Mouse (Mus musculus) hindlimb bud, embryonic 11.5 days (tissue): Measurements from ENCODE around the gene Adcy5.

ENCODE experiments used
- DNase-seq: peaks from one replicate; pipeline ENCODE4 v3.0.0-alpha.2; 2012; ENCODE audit warnings: low read depth, low spot score; ENCODE audit errors: extremely low spot score

The Adcy5 gene

DNA sequence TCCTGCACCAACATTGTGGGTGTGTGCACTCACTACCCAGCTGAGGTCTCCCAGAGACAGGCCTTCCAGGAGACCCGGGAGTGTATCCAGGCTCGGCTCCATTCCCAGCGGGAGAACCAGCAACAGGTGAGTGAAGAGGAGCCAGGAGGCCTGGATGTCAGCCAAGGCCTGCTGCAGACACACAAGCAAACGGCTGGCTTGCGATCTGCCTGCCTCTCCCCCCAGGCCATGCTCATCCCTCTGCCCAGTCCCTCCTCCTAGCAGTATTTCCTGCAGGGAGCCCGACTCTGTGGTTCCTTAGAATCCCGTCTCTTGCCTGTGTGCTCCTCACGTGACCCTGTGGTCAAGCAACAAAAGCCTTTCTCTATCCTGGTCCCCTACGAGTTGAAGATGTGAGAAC, 94.1 kb downstream of the Adcy5 start:
- DNase-seq = no peak

DNA sequence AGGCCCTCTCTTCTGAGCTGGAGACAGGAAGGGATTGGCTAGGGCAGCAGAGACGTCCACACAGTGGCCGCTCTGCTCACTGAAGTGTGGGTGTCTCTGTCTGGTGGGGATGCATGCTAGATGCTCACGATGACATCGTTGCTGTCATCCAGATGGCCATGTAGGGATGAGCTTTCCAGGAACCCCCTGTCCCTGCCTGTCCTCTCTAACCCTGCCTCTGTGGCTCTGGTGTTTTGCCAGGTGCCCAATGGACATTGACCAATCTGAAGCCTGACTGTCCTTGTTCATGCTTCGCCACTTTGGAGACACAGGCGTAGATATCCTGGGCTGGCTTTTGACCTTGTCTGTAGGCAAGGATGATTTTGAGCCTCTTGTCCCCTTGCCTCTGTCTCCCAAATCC, 95.1 kb downstream of the Adcy5 start:
- no peak for DNase-seq

DNA sequence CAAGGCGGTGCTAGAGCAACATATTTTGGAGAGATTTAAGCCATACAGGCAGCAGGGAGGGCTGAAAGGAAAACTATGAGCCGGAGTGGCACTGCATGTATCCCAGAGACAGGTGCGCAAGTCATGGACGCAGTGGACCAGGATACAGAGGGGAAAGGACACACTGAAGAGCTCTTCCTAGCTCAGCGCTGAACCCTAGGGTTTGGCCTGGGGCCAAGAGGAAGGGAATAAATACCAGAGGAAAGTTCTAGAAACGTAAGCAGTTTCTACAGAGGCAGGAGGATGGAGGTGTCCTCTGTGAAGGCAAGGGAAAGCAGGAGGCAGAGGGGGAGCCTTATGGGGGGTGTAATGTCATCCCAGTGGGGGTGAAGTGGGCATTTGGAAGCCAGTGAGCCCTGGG, 97.0 kb downstream of the Adcy5 start:
- no peak for DNase-seq

DNA sequence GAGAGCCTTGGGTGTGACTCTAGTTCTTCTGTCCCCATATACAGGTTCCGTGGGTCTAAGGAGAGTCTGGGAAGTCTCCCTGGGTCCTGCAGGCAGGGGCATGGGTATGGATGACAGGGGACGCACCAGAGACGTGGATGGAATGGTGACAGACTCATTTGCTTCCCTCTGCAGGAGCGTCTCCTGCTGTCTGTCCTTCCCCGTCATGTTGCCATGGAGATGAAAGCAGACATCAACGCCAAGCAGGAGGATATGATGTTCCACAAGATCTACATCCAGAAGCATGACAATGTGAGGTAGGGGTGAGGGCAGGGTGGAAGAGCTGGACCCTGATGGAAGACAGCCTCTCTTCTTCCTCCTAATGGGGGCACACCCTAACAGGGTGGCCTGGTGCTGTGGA, 98.3 kb downstream of the Adcy5 start:
- DNase-seq = no peak

DNA sequence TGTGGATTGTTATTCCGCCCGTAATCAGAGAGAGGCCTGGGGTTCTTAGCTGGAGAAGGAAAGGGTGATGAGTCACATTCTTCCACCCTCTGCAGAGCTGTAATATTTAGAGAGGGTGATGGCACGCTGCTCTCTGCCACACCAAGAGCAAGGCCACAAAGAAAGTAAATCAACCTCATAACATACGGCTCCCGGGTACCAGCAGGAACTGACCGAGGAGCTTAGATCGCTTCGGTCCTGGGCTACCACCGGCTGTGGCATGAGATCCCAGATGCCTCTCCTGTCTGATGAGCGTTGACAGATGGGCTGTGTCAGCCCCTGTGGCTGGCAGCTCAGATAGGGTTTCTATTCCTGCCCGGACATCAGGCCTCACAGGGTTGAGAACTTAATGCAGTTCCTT, 101.3 kb downstream of the Adcy5 start:
- DNase-seq = no peak

DNA sequence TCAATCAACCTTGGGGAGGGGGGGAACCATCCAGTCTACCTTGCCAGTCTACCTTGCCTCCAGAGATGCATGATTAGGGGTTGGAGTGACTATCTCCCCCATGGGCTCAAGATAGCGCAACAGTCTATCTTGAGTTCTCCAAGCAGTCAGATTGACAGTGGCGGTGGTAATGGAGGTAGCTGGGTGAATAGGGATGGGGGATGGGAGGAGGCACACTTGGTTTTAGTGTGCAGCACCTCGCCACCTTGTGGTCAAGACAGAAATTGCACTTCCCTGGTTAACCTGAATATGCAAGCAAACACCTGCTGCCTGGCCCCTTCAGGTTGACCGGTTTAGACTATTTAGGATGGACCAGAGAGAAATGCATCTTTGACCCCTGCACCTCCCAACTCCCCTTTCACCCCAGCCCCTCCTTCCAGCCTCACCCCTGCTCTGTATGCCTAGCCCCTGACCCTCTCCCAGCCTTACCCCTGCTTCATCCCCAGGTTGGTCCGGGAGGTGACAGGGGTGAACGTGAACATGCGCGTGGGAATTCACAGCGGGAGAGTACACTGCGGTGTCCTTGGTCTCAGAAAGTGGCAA, 115.8 kb downstream of the Adcy5 start:
- DNase-seq = peak; percentile 73

DNA sequence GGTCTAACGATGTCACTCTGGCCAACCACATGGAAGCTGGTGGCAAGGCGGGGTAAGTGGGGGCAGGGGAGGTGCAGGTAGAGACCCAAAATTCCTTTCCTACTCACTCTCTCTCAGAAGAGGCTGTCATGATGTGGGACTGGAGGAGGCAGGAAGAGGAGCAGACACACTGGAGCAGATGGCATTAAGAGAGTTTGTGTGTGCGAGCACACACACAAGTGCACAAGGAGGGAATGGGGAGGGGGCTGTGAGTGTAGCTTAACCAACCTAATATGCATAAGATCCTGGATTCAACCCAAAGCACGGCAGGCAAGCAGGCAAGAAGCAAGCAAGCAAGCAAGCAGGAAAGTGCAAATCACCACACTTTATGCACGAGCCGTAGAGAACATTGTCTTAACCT, 116.3 kb downstream of the Adcy5 start:
- no peak for DNase-seq

DNA sequence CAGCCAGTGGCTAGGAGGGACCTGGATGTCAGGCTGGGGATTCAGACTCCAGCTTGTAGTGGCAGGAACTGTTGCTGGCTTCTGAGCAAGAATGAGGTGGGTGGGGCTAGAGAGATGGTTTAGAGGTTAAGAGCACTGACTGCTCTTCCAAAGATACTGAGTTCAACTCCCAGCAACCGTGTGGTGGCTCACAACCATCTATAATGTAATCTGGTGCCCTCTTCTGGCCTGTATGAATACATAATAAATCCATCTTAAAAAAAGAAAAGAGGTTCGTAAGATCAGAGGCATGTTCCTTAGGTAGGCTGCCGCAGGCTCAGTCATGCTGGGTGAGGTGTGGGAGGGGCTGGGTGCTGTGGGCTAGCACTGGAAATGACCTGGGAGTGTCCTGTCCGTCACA, 116.9 kb downstream of the Adcy5 start:
- no peak for DNase-seq

DNA sequence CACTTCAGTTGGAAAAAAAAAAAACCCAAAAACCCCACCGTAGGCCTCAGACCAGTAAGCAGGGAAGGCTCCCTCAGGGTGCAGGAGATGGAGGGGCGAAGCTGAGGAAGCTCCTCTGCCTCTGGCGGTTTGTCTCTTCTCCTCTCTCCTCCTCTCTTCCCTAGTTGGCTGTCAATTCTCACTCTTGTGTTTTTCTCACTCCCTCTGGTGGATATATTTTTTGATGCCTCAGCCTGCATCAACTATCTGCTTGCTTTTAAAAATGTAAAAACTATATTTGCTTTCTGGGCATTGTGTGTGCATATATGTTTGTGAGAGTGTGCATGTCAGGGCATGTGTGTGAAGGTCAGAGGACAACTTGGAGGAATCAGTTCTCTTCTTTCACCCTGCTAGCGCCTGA, 117.7 kb downstream of the Adcy5 start:
- DNase-seq = no peak

DNA sequence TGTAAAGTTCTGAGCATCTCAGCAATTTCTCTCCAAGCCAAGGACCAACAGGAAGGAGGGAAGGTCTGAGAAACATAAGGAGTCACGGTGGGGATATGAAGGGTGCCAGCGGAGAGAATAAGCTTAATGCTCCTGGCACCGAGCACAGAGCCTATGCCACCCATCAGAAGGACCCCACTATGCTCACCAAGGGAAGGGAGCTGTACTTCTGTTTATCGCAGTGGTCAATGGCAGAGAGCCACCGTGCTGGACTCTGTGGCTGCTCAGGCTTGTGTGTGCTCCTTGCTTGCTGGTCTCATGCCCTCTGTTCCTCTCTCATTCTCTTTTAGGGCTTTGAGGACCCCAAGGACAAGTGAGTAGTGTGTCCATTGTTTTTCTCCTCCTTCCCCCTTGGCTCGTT, 123.5 kb downstream of the Adcy5 start:
- DNase-seq = no peak

DNA sequence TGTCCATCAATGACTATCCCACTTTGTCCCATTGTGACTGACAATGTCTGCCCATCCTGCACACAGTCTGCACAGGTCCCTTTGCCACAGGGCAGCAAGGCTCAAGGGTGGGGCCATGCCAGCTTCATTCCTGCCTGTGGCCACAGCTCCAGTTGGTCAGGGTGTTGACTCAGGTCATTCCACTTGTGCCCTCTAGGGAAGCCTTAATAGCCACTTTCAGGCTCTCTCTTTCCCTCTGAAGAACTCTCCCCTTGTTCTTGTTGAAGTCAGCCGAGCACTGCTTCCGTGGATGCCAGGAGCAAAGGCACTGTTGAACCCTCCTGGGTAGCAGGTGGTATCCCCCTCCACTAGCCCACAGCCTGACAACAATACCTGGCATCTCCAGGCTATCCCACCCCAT, 127.8 kb downstream of the Adcy5 start:
- no peak for DNase-seq

DNA sequence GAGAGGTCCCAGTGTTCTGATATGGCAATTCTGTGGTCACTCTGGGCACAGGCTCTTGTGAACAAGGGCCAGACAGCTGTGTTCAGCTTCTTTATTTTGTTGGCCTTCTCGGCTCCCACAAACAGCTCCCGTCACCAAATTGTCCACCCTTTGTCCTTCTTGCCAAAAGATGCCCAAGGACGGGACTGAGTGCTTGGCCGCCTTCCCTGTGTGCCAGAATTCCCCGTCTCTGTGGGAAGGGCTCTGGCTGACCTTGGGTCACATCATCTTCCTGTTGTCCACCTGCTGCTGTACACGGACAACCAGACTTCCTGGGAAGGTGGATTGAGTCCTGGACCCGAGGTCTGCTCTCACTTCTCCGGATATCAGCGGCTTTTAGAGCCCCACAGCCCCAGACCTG, 131.1 kb downstream of the Adcy5 start:
- no peak for DNase-seq

DNA sequence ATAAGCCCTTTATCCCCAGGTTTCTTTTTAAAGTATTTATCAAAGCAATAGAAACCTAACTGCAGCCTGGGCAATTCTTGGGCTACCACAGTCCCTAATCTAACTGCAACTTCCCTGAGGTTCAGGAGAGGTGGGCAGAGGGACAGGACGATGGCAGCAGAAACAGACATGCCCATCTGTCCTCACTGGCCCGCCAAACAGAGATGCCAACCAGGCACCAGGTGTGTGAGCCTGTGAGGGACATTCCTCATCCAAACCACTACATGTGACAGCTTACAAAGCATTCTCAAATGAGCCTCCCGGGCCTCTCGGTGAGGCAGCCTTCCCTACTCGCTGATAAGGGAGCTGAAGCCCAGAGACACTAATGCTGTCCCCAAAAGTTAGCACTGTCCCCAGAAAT, 132.6 kb downstream of the Adcy5 start:
- no peak for DNase-seq

DNA sequence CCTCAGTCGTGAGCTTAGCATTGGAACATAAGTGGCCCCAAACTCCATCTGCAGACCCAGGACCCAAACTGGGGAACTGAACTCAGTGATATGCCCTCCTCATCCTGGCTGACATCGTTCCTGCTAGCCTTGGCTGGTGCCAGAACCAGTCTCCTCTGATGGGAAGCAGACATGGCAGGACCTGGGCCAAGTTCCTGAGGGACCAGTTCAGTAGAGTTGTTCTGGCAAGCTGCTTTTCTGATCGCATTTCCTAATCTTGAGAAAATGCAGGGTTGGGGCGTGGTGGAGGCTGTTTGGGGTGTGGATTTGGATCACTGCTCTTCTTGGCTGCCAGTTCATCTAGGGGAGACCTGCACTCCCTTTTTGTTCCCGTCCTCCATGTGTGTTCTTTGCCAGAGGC, 143.1 kb downstream of the Adcy5 start:
- no peak for DNase-seq

DNA sequence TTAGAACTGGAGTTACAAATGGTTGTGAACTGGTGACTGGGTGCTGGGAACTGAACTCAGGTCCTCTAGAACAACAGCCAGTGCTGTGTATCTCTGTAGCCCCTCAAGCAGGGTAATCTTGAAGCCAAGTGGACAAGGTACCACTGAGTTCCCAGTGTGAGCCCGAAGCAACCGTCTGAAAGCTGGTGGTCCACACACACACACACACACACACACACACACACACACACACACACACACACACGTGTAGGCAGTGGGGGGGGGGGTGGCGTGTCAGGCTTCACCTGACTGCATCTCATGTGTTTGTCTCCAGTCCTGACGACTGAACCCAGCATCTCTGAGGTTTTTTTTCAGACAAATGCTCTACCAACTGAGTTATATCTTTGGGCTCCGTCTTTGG, 145.5 kb downstream of the Adcy5 start:
- DNase-seq = no peak

DNA sequence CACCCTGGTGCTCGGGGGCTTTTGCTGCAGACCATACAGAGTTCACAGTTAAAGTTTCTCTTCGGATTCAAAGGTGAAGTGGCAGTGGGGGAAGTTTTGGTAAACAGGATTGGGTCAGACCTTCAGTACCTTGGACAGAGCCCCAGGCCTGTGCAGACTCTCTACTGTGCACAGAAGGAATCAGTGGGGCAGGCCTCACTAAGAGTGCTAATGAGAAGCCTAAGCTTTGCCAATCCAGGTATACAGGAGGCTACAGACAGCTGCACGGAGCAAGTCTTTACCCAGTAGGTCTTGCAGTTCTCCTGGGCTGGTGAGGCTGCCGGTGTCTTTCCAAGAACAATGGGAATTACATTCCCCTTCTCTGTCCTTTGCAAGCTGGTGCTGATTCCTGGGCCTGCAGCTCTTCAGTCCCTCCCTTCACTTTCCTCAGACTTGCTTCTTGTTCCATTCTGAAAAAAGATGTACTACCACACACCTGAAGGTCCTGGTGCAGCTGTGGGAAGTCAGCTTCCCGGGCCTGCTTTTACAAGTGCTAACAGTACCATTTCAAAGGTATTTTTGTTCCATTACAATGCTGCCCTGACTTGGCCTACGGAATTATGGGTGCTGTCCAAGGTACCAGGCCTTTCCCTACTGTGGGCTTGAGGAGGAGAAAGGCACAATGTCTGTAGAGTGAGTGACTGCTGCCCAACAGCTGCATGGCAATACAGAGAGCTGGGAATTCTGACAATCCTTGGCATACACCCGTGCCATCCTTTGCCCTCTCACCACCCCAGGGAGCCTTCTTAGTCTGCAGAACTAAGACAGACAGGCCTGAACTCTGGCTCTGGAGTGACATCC, 148.0 kb downstream of the Adcy5 start:
- peak; percentile 42 for DNase-seq

DNA sequence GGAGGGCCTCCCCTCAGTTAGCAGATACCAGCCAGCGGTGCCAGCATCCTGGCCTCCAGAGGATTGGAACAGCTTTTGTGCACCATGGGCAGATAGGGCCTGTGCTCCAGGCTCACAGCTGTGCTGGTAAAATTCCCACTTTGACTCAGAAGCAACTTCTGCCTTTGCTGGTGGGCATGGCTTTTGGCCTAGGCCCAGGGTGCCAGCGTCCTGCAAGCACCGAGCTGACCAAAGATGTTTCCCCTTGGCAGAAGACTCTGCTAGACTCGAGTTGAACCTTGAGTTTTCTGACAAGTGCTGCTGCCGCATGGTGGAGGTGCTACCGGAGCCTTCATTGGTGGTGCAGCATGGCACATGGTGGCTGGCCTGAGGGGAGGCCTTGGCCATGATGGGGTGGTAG, 149.0 kb downstream of the Adcy5 start:
- no peak for DNase-seq

DNA sequence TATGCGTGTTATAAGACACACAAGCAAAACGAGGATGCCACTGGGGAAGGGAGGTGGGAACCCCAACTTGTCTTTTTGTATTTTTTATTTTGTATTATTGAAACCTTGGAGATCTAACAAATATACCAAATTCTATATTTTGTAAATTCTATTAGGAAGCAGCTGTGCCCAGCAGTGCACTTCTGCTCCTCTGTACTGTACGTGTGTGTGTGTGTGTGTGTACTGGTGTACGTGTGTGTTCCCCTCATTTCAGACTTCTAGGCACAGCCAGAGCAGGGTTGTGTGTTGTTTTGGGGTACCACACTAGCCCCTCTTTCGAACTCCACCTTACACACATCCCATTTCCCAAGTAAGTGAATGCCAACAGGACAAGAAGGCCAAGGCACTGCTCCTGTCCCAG, 149.7 kb downstream of the Adcy5 start:
- no peak for DNase-seq

DNA sequence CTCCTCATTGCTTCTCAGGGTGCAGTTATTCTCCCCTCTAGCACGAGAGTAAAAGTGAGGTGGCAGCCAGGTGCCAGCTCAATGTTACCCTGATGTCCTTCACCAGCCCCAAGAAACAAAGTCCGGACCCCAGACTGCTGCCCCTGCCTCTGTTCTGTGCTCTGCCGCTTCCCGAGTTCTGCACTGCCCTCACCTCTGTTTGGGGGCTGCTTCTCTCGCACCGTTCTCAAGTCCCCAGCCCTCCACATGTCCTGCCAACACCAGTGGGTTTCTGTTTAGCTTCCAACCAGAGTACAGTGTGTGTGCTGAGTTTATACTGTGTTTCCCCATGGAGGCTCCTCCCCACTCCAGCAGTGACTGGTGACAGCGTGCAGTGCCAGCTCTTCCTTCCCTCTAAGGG, 150.5 kb downstream of the Adcy5 start:
- DNase-seq = no peak

DNA sequence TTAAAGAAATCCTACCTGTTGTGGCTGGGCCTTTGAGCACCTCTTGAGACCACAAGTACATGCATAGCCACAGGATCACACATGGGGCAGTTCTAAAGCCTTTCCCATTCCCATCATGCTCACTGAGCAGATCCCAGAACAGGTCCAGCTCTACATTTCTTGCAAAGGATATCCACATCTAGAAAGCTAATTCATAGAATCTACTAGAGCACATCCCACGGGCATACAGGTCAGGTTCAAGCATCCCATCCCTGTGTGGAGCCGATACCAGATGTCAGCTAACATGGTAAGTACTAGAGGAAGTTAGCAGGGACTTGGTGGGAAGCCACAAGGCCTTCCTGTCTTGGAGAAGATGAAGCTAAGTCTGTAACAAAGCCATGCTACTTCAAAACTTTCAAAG, 152.0 kb downstream of the Adcy5 start:
- no peak for DNase-seq

DNA sequence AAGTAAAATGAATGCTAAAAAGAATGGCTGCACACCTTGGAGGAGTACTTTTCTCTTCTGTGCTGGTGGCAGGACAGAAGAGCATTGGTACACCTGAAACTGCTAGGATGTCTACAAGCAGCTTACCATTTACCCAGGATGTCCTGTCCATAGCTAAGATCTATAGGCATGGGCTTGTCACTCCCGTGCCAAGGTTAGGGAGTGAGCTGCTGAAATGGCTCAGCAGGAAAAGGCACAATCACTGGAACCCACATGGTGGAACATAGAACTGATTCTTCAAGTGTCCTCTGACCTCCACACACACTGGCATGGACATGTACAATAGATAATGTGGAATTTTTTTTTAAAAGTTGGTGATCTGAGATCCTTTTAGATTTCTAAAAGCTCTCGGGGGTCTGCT, 152.7 kb downstream of the Adcy5 start:
- no peak for DNase-seq

DNA sequence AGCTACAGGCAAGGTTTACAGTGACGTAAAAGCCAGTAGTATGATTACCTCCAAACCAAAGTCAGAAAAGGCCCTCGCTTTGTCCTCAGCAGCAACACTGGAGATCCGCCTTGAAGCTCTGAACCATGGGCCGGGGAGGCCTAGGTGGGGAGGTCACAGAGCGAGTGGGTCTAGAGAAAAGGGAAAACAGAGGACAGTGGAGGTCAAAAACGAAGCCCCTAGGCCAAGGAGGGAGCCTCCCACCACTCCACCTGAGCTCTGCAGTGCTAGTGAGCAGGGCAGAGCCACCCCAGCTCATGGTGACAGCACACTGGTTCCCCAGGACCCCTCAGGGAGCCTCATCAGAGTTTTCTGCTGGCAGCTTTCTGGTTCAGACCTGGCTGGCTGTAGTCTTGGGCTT, 153.3 kb downstream of the Adcy5 start:
- DNase-seq = no peak
